Mouse (Mus musculus): ENCODE data around the gene Pvr. TPM values are rescaled to one million over a fixed set of nuclear protein-coding genes. Genes with fewer than 3 reads are reported as not detected.
A peak's percentile ranks its signal among the peaks of the same experiment; 100 is the strongest.

Gene Pvr
- 8.9 and 10.3 TPM in 2 replicates for polyA plus RNA-seq (2015; fragmentation: Nextera tagmentation; extraction: Ambion mirVana)

DNA sequence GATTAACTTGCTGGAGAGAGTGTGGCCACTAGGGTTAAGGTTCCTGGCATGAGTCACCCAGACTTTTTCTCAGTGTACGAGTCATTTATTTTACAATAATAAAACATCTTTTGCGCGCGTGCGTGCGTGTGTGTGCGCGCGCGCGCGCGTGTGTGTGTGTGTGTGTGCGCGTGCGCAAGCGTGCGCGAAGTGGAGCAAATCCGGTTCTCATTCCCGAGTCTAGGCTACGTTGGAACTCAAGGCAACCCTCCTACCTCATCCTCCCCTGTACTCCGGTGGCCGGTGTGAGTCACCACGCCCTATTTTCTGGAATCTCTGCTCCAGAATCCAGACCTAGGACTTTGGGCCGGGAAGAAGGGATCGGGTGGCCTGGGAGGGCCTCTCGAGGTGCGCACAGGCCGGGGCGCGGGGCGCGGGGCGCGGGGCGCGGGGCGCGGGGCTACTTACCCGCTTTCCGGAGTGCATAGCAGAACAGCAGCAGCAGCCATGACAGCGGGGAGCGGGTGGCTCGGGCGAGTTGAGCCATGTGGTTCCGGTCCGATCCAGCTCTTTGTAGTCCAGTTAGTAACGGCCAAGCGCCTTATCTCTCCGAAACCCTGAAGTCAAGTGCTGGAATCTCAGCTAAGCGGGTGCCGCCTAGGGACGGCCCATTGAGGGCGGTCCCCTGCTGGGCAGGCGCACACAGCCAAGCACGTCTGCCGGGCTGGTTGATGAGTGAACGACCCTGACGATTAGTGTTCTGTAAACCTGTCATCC, at the start of gene Pvr:
TSS of gene Pvr (minus strand) at position 655 of the 756 bp plus-strand sequence.
- H3K36me3 ChIP-seq, result peaks cover 9% of the 10 kb centered on the region
- H3K4me3 ChIP-seq, result peak within 1 kb of the TSS; percentile 72
- peak; percentile 90 for ATAC-seq (ENCODE audit: low read depth)
- H3K9me3 ChIP-seq, result no peaks in the 10 kb centered on the region
- peak within 1 kb of the TSS; percentile 86 for H3K27ac ChIP-seq (replicated peaks)
- peak within 1 kb of the TSS; percentile 87 for H3K9ac ChIP-seq
- peaks cover 13% of the 10 kb centered on the region for H3K4me1 ChIP-seq (replicated peaks)
- peak within 1 kb of the TSS; percentile 62 for H3K4me2 ChIP-seq
- H3K27me3 ChIP-seq, result no peaks in the 10 kb centered on the region
- WGBS, result 1% methylated on average over 60 of the region's 60 CpGs

GRCm38 (mm10) chr7:19970196-19970595, 49.2 kb upstream of the Pvr start:
- Histone ChIP-seq H3K36me3 (no peaks in the 10 kb centered on the region), H3K27me3 (no peaks in the 10 kb centered on the region), H3K27ac (replicated peaks) (no peak overlapping the region), H3K9me3 (peaks cover 26% of the 10 kb centered on the region), H3K4me3 (no peak overlapping the region), H3K4me1 (replicated peaks) (no peaks in the 10 kb centered on the region), H3K4me2 (no peak overlapping the region), H3K9ac (no peak overlapping the region)
- no peak for ATAC-seq (ENCODE audit: low read depth)
- 90% methylated on average over 8 of the region's 8 CpGs for WGBS

- Histone ChIP-seq H3K4me2 (no peak overlapping the region), H3K9me3 (peaks cover 26% of the 10 kb centered on the region), H3K9ac (no peak overlapping the region), H3K27me3 (no peaks in the 10 kb centered on the region), H3K36me3 (no peaks in the 10 kb centered on the region), H3K27ac (replicated peaks) (no peak overlapping the region), H3K4me1 (replicated peaks) (no peaks in the 10 kb centered on the region), H3K4me3 (no peak overlapping the region)
- ATAC-seq (ENCODE audit: low read depth), result no peak
- WGBS, result 96% methylated on average over 4 of the region's 4 CpGs
These were observed 48.7 kb upstream of the Pvr start for GRCm38 (mm10) chr7:19969541-19970090.

DNA sequence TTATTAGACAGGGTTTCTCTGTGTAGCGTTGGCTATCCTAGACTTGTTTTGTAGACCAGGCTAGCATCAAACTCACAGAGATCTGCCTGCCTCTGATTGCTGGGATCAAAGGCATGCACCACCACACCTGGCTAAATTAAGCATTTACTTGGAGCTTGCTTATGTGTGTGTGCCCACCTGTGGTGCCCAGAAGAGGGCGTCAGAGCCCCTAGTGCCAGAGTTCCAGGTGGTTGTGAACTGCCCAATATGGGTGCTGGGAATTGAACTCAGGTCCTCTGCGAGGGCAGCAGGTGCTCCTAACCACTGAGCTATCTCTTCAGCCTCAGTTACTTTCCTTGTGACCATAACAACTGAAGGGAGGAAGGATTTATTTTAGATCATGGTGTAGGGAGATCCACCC, 48.1 kb upstream of the Pvr start:
- 80% methylated on average over 3 of the region's 3 CpGs for WGBS

GRCm38 (mm10) chr7:19964985-19965579, 44.1 kb upstream of the Pvr start, which contains the start of gene Ceacam20:
Ceacam20 (plus strand) TSS chr7:19965412.
- ATAC-seq (ENCODE audit: low read depth), result no peak
- H3K9ac ChIP-seq, result no peak within 1 kb of the TSS
- WGBS, result 82% methylated on average over 7 of the region's 7 CpGs

More for the DNA sequence above, 48.1 kb upstream of the Pvr start:
- Histone ChIP-seq H3K9ac (no peak overlapping the region), H3K27ac (replicated peaks) (no peak overlapping the region), H3K4me1 (replicated peaks) (no peaks in the 10 kb centered on the region), H3K36me3 (no peaks in the 10 kb centered on the region), H3K4me2 (no peak overlapping the region), H3K4me3 (no peak overlapping the region), H3K9me3 (peaks cover 26% of the 10 kb centered on the region), H3K27me3 (no peaks in the 10 kb centered on the region)
- ATAC-seq (ENCODE audit: low read depth), result no peak

DNA sequence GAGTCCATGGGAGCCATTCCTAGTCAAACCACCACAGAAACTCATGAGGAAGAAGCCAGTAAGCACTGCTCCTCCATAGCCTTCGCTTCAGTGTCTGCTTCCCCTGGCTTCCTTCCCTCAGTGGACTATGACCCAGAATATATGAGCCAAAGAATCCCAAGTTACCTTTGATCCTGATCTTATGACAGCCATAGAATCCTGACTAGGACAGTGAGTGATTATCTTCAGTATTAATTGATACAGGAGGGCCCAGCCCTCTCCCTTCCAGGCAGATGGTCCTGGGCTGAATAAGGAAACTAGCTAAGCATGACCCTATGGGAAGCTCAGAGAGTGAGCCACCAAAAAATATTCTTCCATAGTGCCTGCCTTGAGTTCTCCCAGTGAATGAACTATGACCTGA, 41.5 kb upstream of the Pvr start:
- Histone ChIP-seq H3K9ac (no peak overlapping the region), H3K4me1 (replicated peaks) (no peaks in the 10 kb centered on the region), H3K9me3 (no peaks in the 10 kb centered on the region), H3K27ac (replicated peaks) (no peak overlapping the region), H3K27me3 (no peaks in the 10 kb centered on the region), H3K4me3 (no peak overlapping the region), H3K36me3 (no peaks in the 10 kb centered on the region), H3K4me2 (no peak overlapping the region)
- 61% methylated on average over 1 of the region's 1 CpGs for WGBS
- no peak for ATAC-seq (ENCODE audit: low read depth)

More at GRCm38 (mm10) chr7:19964985-19965579, 44.1 kb upstream of the Pvr start, which contains the start of gene Ceacam20:
- Histone ChIP-seq H3K4me3 (no peak within 1 kb of the TSS), H3K27ac (replicated peaks) (no peak within 1 kb of the TSS), H3K36me3 (no peaks in the 10 kb centered on the region), H3K27me3 (no peaks in the 10 kb centered on the region), H3K4me1 (replicated peaks) (no peaks in the 10 kb centered on the region), H3K9me3 (peaks cover 10% of the 10 kb centered on the region; the same call in 1 of the 2 replicates), H3K4me2 (no peak within 1 kb of the TSS)

- 0 out of 2 replicates have a peak, but pooled peaks have one; percentile 25 for ATAC-seq (ENCODE audit: low read depth)
- H3K4me3 ChIP-seq, result no peak overlapping the region
- no peaks in the 10 kb centered on the region for H3K27me3 ChIP-seq
- no peaks in the 10 kb centered on the region for H3K36me3 ChIP-seq
- H3K4me2 ChIP-seq, result no peak overlapping the region
- H3K4me1 ChIP-seq (replicated peaks), result no peaks in the 10 kb centered on the region
- WGBS, result 4% methylated on average over 7 of the region's 7 CpGs
- no peak overlapping the region for H3K9ac ChIP-seq
- H3K9me3 ChIP-seq, result no peaks in the 10 kb centered on the region
- H3K27ac ChIP-seq (replicated peaks), result no peak overlapping the region
These were observed 35.4 kb upstream of the Pvr start for GRCm38 (mm10) chr7:19956341-19956781.

- ATAC-seq (ENCODE audit: low read depth), result no peak
- WGBS, result 76% methylated on average over 4 of the region's 4 CpGs
- H3K4me3 ChIP-seq, result no peak overlapping the region
- H3K4me1 ChIP-seq (replicated peaks), result no peaks in the 10 kb centered on the region
- no peak overlapping the region for H3K27ac ChIP-seq (replicated peaks)
- H3K36me3 ChIP-seq, result no peaks in the 10 kb centered on the region
- H3K27me3 ChIP-seq, result no peaks in the 10 kb centered on the region
- no peak overlapping the region for H3K9ac ChIP-seq
- H3K9me3 ChIP-seq, result no peaks in the 10 kb centered on the region
- H3K4me2 ChIP-seq, result no peak overlapping the region
These were observed 34.9 kb upstream of the Pvr start for GRCm38 (mm10) chr7:19955861-19956260.

DNA sequence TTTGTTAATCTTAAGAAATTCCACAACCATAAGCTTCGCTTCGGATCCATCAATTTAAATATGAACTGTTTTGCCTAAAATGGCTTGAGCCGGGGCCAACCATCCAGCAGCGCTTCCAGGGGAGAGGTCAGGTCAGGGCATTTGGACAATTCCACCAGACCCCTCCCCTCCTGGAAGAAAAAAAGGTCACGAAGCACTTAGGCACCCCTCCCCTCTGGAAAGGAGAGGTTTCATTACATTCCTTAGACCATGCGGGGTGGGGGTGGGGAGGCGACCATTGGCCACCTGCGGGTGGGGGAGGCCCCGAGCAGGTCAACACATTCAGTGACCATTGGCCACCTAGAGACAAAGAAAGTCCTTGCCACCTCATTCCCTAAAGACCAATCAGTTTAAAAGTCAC, 32.1 kb upstream of the Pvr start:
- Histone ChIP-seq H3K4me2 (no peak overlapping the region), H3K9ac (no peak overlapping the region), H3K4me1 (replicated peaks) (no peaks in the 10 kb centered on the region), H3K4me3 (no peak overlapping the region), H3K27me3 (no peaks in the 10 kb centered on the region), H3K36me3 (no peaks in the 10 kb centered on the region), H3K27ac (replicated peaks) (no peak overlapping the region), H3K9me3 (no peaks in the 10 kb centered on the region)
- 51% methylated on average over 9 of the region's 9 CpGs for WGBS
- no peak for ATAC-seq (ENCODE audit: low read depth)

DNA sequence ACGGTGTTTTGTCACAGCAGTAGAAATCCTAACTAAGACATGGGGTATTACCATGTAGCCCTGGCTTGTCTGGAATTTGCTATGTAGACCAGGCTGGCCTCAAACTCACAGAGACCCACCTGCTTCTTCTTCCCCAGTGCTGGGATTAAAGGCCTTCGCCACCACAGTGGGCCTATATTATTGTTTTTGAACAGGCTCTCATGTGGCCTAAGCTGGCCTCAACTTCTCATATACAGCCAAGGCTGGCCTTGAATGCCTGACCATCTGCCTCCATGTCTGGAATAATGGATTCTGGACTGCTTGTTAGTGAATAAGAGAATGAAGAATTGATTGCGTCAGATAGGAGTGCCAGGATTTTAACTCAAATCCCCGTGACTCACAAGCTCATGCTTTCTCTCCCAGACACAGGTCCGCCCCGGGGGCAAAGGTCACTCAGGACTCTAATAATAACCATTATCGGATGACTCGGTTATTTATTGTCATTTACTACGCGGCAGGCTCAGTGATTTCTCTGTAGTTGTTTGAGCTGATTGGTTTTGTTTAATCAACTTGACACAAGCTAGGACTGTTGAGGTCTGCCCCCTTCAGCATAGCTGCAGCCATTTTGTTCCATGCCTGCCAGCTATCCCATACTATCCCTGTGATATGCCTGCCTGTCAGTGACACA, 31.5 kb upstream of the Pvr start:
- Histone ChIP-seq H3K4me1 (replicated peaks) (no peaks in the 10 kb centered on the region), H3K9me3 (no peaks in the 10 kb centered on the region), H3K4me2 (no peak overlapping the region), H3K4me3 (no peak overlapping the region), H3K27ac (replicated peaks) (no peak overlapping the region), H3K36me3 (no peaks in the 10 kb centered on the region), H3K9ac (no peak overlapping the region), H3K27me3 (no peaks in the 10 kb centered on the region)
- ATAC-seq (ENCODE audit: low read depth), result no peak
- WGBS, result 60% methylated on average over 10 of the region's 10 CpGs

DNA sequence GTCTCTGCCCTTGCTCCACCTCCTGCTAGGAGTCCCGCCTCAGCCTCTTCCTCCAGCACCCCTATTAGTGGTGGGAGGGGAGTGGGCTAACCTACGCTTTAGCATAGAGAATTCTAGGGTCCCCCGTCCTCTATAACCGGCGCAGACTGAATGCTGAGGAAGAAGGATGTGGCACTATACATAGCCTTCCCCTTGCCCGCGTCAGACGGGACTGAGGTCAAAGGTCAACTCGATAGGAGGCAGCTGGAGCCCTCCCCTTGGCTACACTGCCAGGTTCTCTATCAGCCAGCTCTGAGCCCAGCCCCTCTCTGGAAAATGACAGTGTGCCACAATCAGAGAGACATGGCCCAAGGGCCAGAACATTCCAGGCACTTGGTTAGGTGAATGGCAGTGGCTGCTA, 29.6 kb upstream of the Pvr start, which contains the start of gene Igsf23:
TSS of gene Igsf23 (minus strand) at position 168 of the 400 bp plus-strand sequence.
- Histone ChIP-seq H3K27ac (replicated peaks) (no peak within 1 kb of the TSS), H3K36me3 (no peaks in the 10 kb centered on the region), H3K9ac (no peak within 1 kb of the TSS), H3K4me1 (replicated peaks) (no peaks in the 10 kb centered on the region), H3K4me2 (no peak within 1 kb of the TSS), H3K4me3 (no peak within 1 kb of the TSS), H3K27me3 (no peaks in the 10 kb centered on the region), H3K9me3 (no peaks in the 10 kb centered on the region)
- ATAC-seq (ENCODE audit: low read depth), result no peak
- 55% methylated on average over 9 of the region's 9 CpGs for WGBS

DNA sequence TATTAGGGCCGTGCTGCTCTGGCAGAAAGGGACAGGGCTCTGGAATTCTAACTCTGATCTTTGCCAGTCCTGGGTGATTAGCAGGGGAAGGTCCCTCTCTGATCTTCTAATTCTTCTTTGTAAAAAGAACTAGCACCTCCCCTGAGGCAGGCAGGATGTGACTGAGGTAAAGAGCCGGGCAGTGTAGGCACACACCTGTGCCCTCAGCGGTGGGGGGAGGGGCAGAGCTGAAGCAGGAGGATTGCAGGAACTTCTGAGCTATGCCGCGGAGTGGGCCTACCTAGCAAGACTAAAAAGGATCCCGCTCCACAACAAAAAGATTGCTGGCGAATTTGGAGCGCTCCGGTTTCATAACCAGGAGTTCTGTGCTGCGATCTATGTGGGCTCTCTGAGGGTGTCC, 29.0 kb upstream of the Pvr start:
- no peaks in the 10 kb centered on the region for H3K4me1 ChIP-seq (replicated peaks)
- H3K27me3 ChIP-seq, result no peaks in the 10 kb centered on the region
- no peaks in the 10 kb centered on the region for H3K9me3 ChIP-seq
- H3K36me3 ChIP-seq, result no peaks in the 10 kb centered on the region
- H3K27ac ChIP-seq (replicated peaks), result no peak overlapping the region
- H3K4me3 ChIP-seq, result no peak overlapping the region
- ATAC-seq (ENCODE audit: low read depth), result no peak
- no peak overlapping the region for H3K4me2 ChIP-seq
- H3K9ac ChIP-seq, result no peak overlapping the region
- WGBS, result 59% methylated on average over 10 of the region's 10 CpGs

Measured in neural tube, embryonic 13.5 days (tissue).